Mouse (Mus musculus): ENCODE results near the gene Gm28043. TPM values are rescaled to one million over a fixed set of nuclear protein-coding genes. Genes with fewer than 3 reads are reported as not detected.
A peak's percentile ranks its signal among the peaks of the same experiment; 100 is the strongest.

Gm28043 gene
- polyA plus RNA-seq, 1 experiment from 2014 or later: 2.7 TPM

- ATAC-seq (ENCODE audit: insufficient read depth, low FRiP score, low TSS enrichment) (no peak), DNase-seq (ENCODE audit: low spot score) (no peak)
- peaks cover 4% of the 10 kb centered on the region for H3K4me1 ChIP-seq (ENCODE audit: control insufficient read depth, insufficient read depth, low read length)
- no peaks in the 10 kb centered on the region for H3K9me3 ChIP-seq (ENCODE audit: control insufficient read depth, low read length)
- H3K36me3 ChIP-seq (ENCODE audit: control insufficient read depth, insufficient read depth, low read length): no peaks in the 10 kb centered on the region; the same call in 1 of the 2 replicates
- H3K27ac ChIP-seq (ENCODE audit: low read depth, low read length): no peak overlapping the region
- H3K4me2 ChIP-seq (ENCODE audit: low read depth): no peak overlapping the region
- H3K4me3 ChIP-seq (ENCODE audit: low read depth, low read length): no peak overlapping the region
- WGBS: 93% methylated on average over 6 of the region's 6 CpGs
- no peaks in the 10 kb centered on the region for H3K27me3 ChIP-seq (ENCODE audit: control insufficient read depth, insufficient read depth, low read length)
- H3K9ac ChIP-seq (ENCODE audit: low read length): no peak overlapping the region
These were observed 29.2 kb upstream of the Gm28043 start for GRCm38 (mm10) chr17:29585446-29585845.

- Histone ChIP-seq H3K9ac (ENCODE audit: low read length) (no peak overlapping the region), H3K4me2 (ENCODE audit: low read depth) (no peak overlapping the region), H3K4me1 (ENCODE audit: control insufficient read depth, insufficient read depth, low read length) (peaks cover 4% of the 10 kb centered on the region), H3K4me3 (ENCODE audit: low read depth, low read length) (no peak overlapping the region), H3K9me3 (ENCODE audit: control insufficient read depth, low read length) (no peaks in the 10 kb centered on the region), H3K27me3 (ENCODE audit: control insufficient read depth, insufficient read depth, low read length) (no peaks in the 10 kb centered on the region), H3K36me3 (ENCODE audit: control insufficient read depth, insufficient read depth, low read length) (no peaks in the 10 kb centered on the region; the same call in none of the 2 replicates), H3K27ac (ENCODE audit: low read depth, low read length) (no peak overlapping the region)
- WGBS: 86% methylated on average over 9 of the region's 9 CpGs
- ATAC-seq (ENCODE audit: insufficient read depth, low FRiP score, low TSS enrichment) (no peak), DNase-seq (ENCODE audit: low spot score) (no peak)
These were observed 27.8 kb upstream of the Gm28043 start for GRCm38 (mm10) chr17:29586921-29587320.

GRCm38 (mm10) chr17:29589221-29589898, 25.3 kb upstream of the Gm28043 start:
- peak; percentile 35; the same call in 1 of the 2 replicates for ATAC-seq (ENCODE audit: insufficient read depth, low FRiP score, low TSS enrichment)
- peak overlapping the region; percentile 35; the same call in 1 of the 2 replicates for H3K27ac ChIP-seq (ENCODE audit: low read depth, low read length)

GRCm38 (mm10) chr17:29595891-29596770, 18.5 kb upstream of the Gm28043 start:
- Histone ChIP-seq H3K27ac (ENCODE audit: low read depth, low read length) (no peak overlapping the region), H3K4me3 (ENCODE audit: low read depth, low read length) (no peak overlapping the region), H3K27me3 (ENCODE audit: control insufficient read depth, insufficient read depth, low read length) (no peaks in the 10 kb centered on the region), H3K4me1 (ENCODE audit: control insufficient read depth, insufficient read depth, low read length) (peaks cover 11% of the 10 kb centered on the region), H3K4me2 (ENCODE audit: low read depth) (no peak overlapping the region), H3K9ac (ENCODE audit: low read length) (peak overlapping the region; percentile 19), H3K9me3 (ENCODE audit: control insufficient read depth, low read length) (no peaks in the 10 kb centered on the region), H3K36me3 (ENCODE audit: control insufficient read depth, insufficient read depth, low read length) (peaks cover 2% of the 10 kb centered on the region; the same call in 1 of the 2 replicates)
- 80% methylated on average over 15 of the region's 15 CpGs for WGBS
- ATAC-seq (ENCODE audit: insufficient read depth, low FRiP score, low TSS enrichment) (no peak), DNase-seq (ENCODE audit: low spot score) (no peak)

More at GRCm38 (mm10) chr17:29589221-29589898, 25.3 kb upstream of the Gm28043 start:
- H3K4me2 ChIP-seq (ENCODE audit: low read depth): no peak overlapping the region
- DNase-seq (ENCODE audit: low spot score): peak; percentile 35
- no peak overlapping the region for H3K9ac ChIP-seq (ENCODE audit: low read length)
- no peak overlapping the region for H3K4me3 ChIP-seq (ENCODE audit: low read depth, low read length)
- H3K4me1 ChIP-seq (ENCODE audit: control insufficient read depth, insufficient read depth, low read length): peaks cover 4% of the 10 kb centered on the region
- H3K27me3 ChIP-seq (ENCODE audit: control insufficient read depth, insufficient read depth, low read length): no peaks in the 10 kb centered on the region
- no peaks in the 10 kb centered on the region for H3K9me3 ChIP-seq (ENCODE audit: control insufficient read depth, low read length)
- 36% methylated on average over 11 of the region's 11 CpGs for WGBS
- no peaks in the 10 kb centered on the region; the same call in 1 of the 2 replicates for H3K36me3 ChIP-seq (ENCODE audit: control insufficient read depth, insufficient read depth, low read length)

- 76% methylated on average over 13 of the region's 13 CpGs for WGBS
- Histone ChIP-seq H3K4me2 (ENCODE audit: low read depth) (no peak overlapping the region), H3K4me1 (ENCODE audit: control insufficient read depth, insufficient read depth, low read length) (peaks cover 11% of the 10 kb centered on the region), H3K9ac (ENCODE audit: low read length) (no peak overlapping the region), H3K27ac (ENCODE audit: low read depth, low read length) (peak overlapping the region; percentile 23; the same call in 1 of the 2 replicates), H3K36me3 (ENCODE audit: control insufficient read depth, insufficient read depth, low read length) (peaks cover 2% of the 10 kb centered on the region; the same call in 1 of the 2 replicates), H3K9me3 (ENCODE audit: control insufficient read depth, low read length) (no peaks in the 10 kb centered on the region), H3K27me3 (ENCODE audit: control insufficient read depth, insufficient read depth, low read length) (no peaks in the 10 kb centered on the region), H3K4me3 (ENCODE audit: low read depth, low read length) (no peak overlapping the region)
- DNase-seq (ENCODE audit: low spot score) (no peak), ATAC-seq (ENCODE audit: insufficient read depth, low FRiP score, low TSS enrichment) (peak; percentile 23; the same call in 1 of the 2 replicates)
These were observed 17.9 kb upstream of the Gm28043 start for GRCm38 (mm10) chr17:29596771-29597132.

GRCm38 (mm10) chr17:29599051-29599450, 15.6 kb upstream of the Gm28043 start:
- peaks cover 11% of the 10 kb centered on the region for H3K4me1 ChIP-seq (ENCODE audit: control insufficient read depth, insufficient read depth, low read length)
- H3K27ac ChIP-seq (ENCODE audit: low read depth, low read length): no peak overlapping the region
- H3K4me2 ChIP-seq (ENCODE audit: low read depth): no peak overlapping the region
- no peak overlapping the region for H3K4me3 ChIP-seq (ENCODE audit: low read depth, low read length)
- H3K36me3 ChIP-seq (ENCODE audit: control insufficient read depth, insufficient read depth, low read length): peaks cover 5% of the 10 kb centered on the region; the same call in 1 of the 2 replicates
- no peaks in the 10 kb centered on the region for H3K9me3 ChIP-seq (ENCODE audit: control insufficient read depth, low read length)
- DNase-seq (ENCODE audit: low spot score) (no peak), ATAC-seq (ENCODE audit: insufficient read depth, low FRiP score, low TSS enrichment) (no peak)
- H3K9ac ChIP-seq (ENCODE audit: low read length): no peak overlapping the region
- no peaks in the 10 kb centered on the region for H3K27me3 ChIP-seq (ENCODE audit: control insufficient read depth, insufficient read depth, low read length)
- WGBS: 91% methylated on average over 14 of the region's 14 CpGs

GRCm38 (mm10) chr17:29599537-29599936, 15.1 kb upstream of the Gm28043 start:
- ATAC-seq (ENCODE audit: insufficient read depth, low FRiP score, low TSS enrichment) (no peak), DNase-seq (ENCODE audit: low spot score) (no peak)
- Histone ChIP-seq H3K27me3 (ENCODE audit: control insufficient read depth, insufficient read depth, low read length) (no peaks in the 10 kb centered on the region), H3K36me3 (ENCODE audit: control insufficient read depth, insufficient read depth, low read length) (peaks cover 5% of the 10 kb centered on the region; the same call in 1 of the 2 replicates), H3K27ac (ENCODE audit: low read depth, low read length) (no peak overlapping the region), H3K9me3 (ENCODE audit: control insufficient read depth, low read length) (no peaks in the 10 kb centered on the region), H3K4me1 (ENCODE audit: control insufficient read depth, insufficient read depth, low read length) (peaks cover 11% of the 10 kb centered on the region), H3K9ac (ENCODE audit: low read length) (no peak overlapping the region), H3K4me2 (ENCODE audit: low read depth) (no peak overlapping the region), H3K4me3 (ENCODE audit: low read depth, low read length) (no peak overlapping the region)
- WGBS: 88% methylated on average over 8 of the region's 8 CpGs

GRCm38 (mm10) chr17:29601391-29601790, 13.3 kb upstream of the Gm28043 start:
- Histone ChIP-seq H3K4me1 (ENCODE audit: control insufficient read depth, insufficient read depth, low read length) (peaks cover 7% of the 10 kb centered on the region), H3K9me3 (ENCODE audit: control insufficient read depth, low read length) (no peaks in the 10 kb centered on the region), H3K27ac (ENCODE audit: low read depth, low read length) (no peak overlapping the region), H3K9ac (ENCODE audit: low read length) (no peak overlapping the region), H3K4me2 (ENCODE audit: low read depth) (no peak overlapping the region), H3K27me3 (ENCODE audit: control insufficient read depth, insufficient read depth, low read length) (no peaks in the 10 kb centered on the region), H3K36me3 (ENCODE audit: control insufficient read depth, insufficient read depth, low read length) (peaks cover 7% of the 10 kb centered on the region), H3K4me3 (ENCODE audit: low read depth, low read length) (no peak overlapping the region)
- DNase-seq (ENCODE audit: low spot score) (no peak), ATAC-seq (ENCODE audit: insufficient read depth, low FRiP score, low TSS enrichment) (no peak)
- WGBS: 79% methylated on average over 4 of the region's 4 CpGs
